In the genomic region with DNA sequence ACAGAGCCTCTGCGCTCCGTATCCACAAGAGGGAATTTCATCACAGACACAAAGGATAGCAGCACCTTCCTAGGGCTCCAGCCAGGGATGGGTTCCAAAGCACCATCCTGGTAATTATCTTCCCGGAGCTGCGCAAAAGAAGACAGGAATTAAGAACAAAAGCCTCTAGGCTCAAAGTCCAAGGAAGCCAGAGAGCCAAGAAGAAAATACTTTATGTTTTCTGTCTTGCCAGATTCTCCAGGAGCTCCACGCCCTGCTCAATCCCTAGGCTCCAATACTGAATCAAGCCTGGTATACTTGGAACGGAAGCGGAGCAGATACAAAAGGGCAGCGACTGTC, we compare ENCODE assay signal across 10 mouse cellular contexts. TPM values are rescaled to one million over a fixed set of nuclear protein-coding genes. Genes with fewer than 3 reads are reported as not detected.
DNase-seq lines count a peak whose midpoint lies in the region; ATAC-seq and TF ChIP-seq lines count a peak whose summit lies in the region.
"Had no signal": no experiment of that assay in that cellular context is flagged by ENCODE, and none has a peak within 500 bp of the region (broad histone marks: within the 10 kb centered on the region; RNA-seq: fewer than 3 reads in every experiment).

No protein-coding gene starts in this region.

- no peak overlapping the region for H3K27ac ChIP-seq in hindbrain, embryonic 11.5 days (ENCODE audit: low read depth, low read length)
- H3K27ac ChIP-seq in hindbrain, postnatal 0 days, result no peak overlapping the region
- peak overlapping the region; percentile 29 for H3K27ac ChIP-seq in ES-Bruce4 (ENCODE audit: insufficient read depth, low read length)
- H3K27ac ChIP-seq in embryonic facial prominence, embryonic 14.5 days (replicated peaks; ENCODE audit: low read depth, low read length), result peak overlapping the region; percentile 44
- peak overlapping the region; percentile 39; the same call in 1 of the 2 replicates for H3K27ac ChIP-seq in midbrain, embryonic 12.5 days (replicated peaks)

- H3K9ac ChIP-seq in hindbrain, embryonic 11.5 days (ENCODE audit: low read depth, low read length), result 0 out of 2 replicates have a peak overlapping the region, but pooled peaks have one; percentile 4
- H3K9ac ChIP-seq in hindbrain, postnatal 0 days (replicated peaks; ENCODE audit: low read length), result no peak overlapping the region
- H3K9ac ChIP-seq in ES-Bruce4 (ENCODE audit: low read depth, poor library complexity, severe bottlenecking), result peak overlapping the region; percentile 42
- peak overlapping the region; percentile 30; the same call in 1 of the 2 replicates for H3K9ac ChIP-seq in embryonic facial prominence, embryonic 14.5 days (ENCODE audit: low read depth, low read length)
- 0 out of 2 replicates have a peak overlapping the region, but pooled peaks have one; percentile 7 for H3K9ac ChIP-seq in midbrain, embryonic 12.5 days (replicated peaks)

- no peak overlapping the region for H3K4me3 ChIP-seq in hindbrain, embryonic 11.5 days (ENCODE audit: low read depth, low read length)
- H3K4me3 ChIP-seq in hindbrain, postnatal 0 days (ENCODE audit: low read length), result no peak overlapping the region
- peak overlapping the region; percentile 13 for H3K4me3 ChIP-seq in ES-Bruce4 (ENCODE audit: low read depth, low read length)
- no peak overlapping the region for H3K4me3 ChIP-seq in embryonic facial prominence, embryonic 14.5 days (ENCODE audit: low read depth, low read length)
- H3K4me3 ChIP-seq in midbrain, embryonic 12.5 days, result no peak overlapping the region
- H3K4me3 ChIP-seq: erythroblast, embryonic 14.5 days had no signal

- no peak overlapping the region for H3K4me2 ChIP-seq in hindbrain, embryonic 11.5 days (replicated peaks; ENCODE audit: low read depth, low read length)
- H3K4me2 ChIP-seq in hindbrain, postnatal 0 days (ENCODE audit: low read depth, low read length), result no peak overlapping the region
- H3K4me2 ChIP-seq in embryonic facial prominence, embryonic 14.5 days (ENCODE audit: low read depth, low read length), result no peak overlapping the region
- H3K4me2 ChIP-seq in midbrain, embryonic 12.5 days (replicated peaks), result no peak overlapping the region

- no peak for TF ChIP-seq CTCF in hindbrain, postnatal 0 days (IDR thresholded peaks at IDR 0.05; ENCODE audit: low read depth)
- TF ChIP-seq CTCF in ES-Bruce4 (IDR thresholded peaks at IDR 0.05; ENCODE audit: low read depth, low read length), result no peak

- no peak for TF ChIP-seq POLR2A in ES-Bruce4 (IDR thresholded peaks at IDR 0.05; ENCODE audit: insufficient read depth, low read length)

- H3K4me1 ChIP-seq in hindbrain, embryonic 11.5 days (replicated peaks; ENCODE audit: control insufficient read depth, insufficient read depth, low read length), result peaks cover 13% of the 10 kb centered on the region
- peaks cover 38% of the 10 kb centered on the region for H3K4me1 ChIP-seq in hindbrain, postnatal 0 days (ENCODE audit: insufficient read depth, low read length)
- H3K4me1 ChIP-seq in ES-Bruce4 (ENCODE audit: control insufficient read depth, insufficient read depth, low read length), result peaks cover 5% of the 10 kb centered on the region
- H3K4me1 ChIP-seq in embryonic facial prominence, embryonic 14.5 days (ENCODE audit: control insufficient read depth, insufficient read depth, low read length), result peaks cover 51% of the 10 kb centered on the region
- H3K4me1 ChIP-seq in midbrain, embryonic 12.5 days, result peaks cover 58% of the 10 kb centered on the region

- 74% methylated on average over 8 of the region's 8 CpGs for WGBS in hindbrain, embryonic 11.5 days
- 57% methylated on average over 8 of the region's 8 CpGs for WGBS in hindbrain, postnatal 0 days
- 51% methylated on average over 8 of the region's 8 CpGs for WGBS in embryonic facial prominence, embryonic 14.5 days
- 54% methylated on average over 8 of the region's 8 CpGs for WGBS in midbrain, embryonic 12.5 days

- no peak for ATAC-seq in hindbrain, embryonic 11.5 days (ENCODE audit: low FRiP score)
- ATAC-seq in hindbrain, postnatal 0 days, result no peak
- no peak for ATAC-seq in embryonic facial prominence, embryonic 14.5 days (ENCODE audit: low read depth)
- no peak for ATAC-seq in midbrain, embryonic 12.5 days (ENCODE audit: low FRiP score, low read depth)

- no peaks in the 10 kb centered on the region for H3K36me3 ChIP-seq in hindbrain, embryonic 11.5 days (ENCODE audit: control insufficient read depth, insufficient read depth, low read length)
- no peaks in the 10 kb centered on the region for H3K36me3 ChIP-seq in hindbrain, postnatal 0 days (ENCODE audit: insufficient read depth, low read length)
- H3K36me3 ChIP-seq in ES-Bruce4 (ENCODE audit: control insufficient read depth, insufficient read depth, low read length, poor library complexity, severe bottlenecking), result no peaks in the 10 kb centered on the region
- no peaks in the 10 kb centered on the region for H3K36me3 ChIP-seq in embryonic facial prominence, embryonic 14.5 days (ENCODE audit: control insufficient read depth, insufficient read depth, low read length)
- no peaks in the 10 kb centered on the region for H3K36me3 ChIP-seq in midbrain, embryonic 12.5 days

- DNase-seq in hindbrain, embryonic 11.5 days (ENCODE audit: low spot score), result no peak
- no peak for DNase-seq in hindbrain, postnatal 0 days (ENCODE audit: low spot score)
- no peak for DNase-seq in embryonic facial prominence, embryonic 14.5 days (ENCODE audit: low spot score)
- DNase-seq in adrenal gland, adult (ENCODE audit: inconsistent age in 2 of 2, low spot score in 1 of 2), result no peak
- no peak for DNase-seq in cerebellum, postnatal 36 days
- DNase-seq: adrenal gland, postnatal 10 days; cerebellum, adult 2 months had no signal

- H3K9me3 ChIP-seq in hindbrain, embryonic 11.5 days (ENCODE audit: control insufficient read depth, low read length), result no peaks in the 10 kb centered on the region
- H3K9me3 ChIP-seq in hindbrain, postnatal 0 days (ENCODE audit: low read length), result no peaks in the 10 kb centered on the region
- no peaks in the 10 kb centered on the region for H3K9me3 ChIP-seq in ES-Bruce4 (replicated peaks; ENCODE audit: control insufficient read depth, insufficient read depth, low read length, poor library complexity, severe bottlenecking)
- no peaks in the 10 kb centered on the region for H3K9me3 ChIP-seq in embryonic facial prominence, embryonic 14.5 days (ENCODE audit: control insufficient read depth, low read length)
- no peaks in the 10 kb centered on the region for H3K9me3 ChIP-seq in midbrain, embryonic 12.5 days

- H3K27me3 ChIP-seq in hindbrain, embryonic 11.5 days (ENCODE audit: control insufficient read depth, insufficient read depth, low read length), result no peaks in the 10 kb centered on the region
- H3K27me3 ChIP-seq in hindbrain, postnatal 0 days (ENCODE audit: insufficient read depth, low read length), result no peaks in the 10 kb centered on the region
- H3K27me3 ChIP-seq in ES-Bruce4 (ENCODE audit: control insufficient read depth, insufficient read depth, low read length, poor library complexity, severe bottlenecking), result no peaks in the 10 kb centered on the region
- H3K27me3 ChIP-seq in embryonic facial prominence, embryonic 14.5 days (replicated peaks; ENCODE audit: control insufficient read depth, insufficient read depth, low read length), result no peaks in the 10 kb centered on the region
- H3K27me3 ChIP-seq in midbrain, embryonic 12.5 days, result peaks cover 21% of the 10 kb centered on the region

- TF ChIP-seq EP300 in ES-Bruce4 (IDR thresholded peaks at IDR 0.05; ENCODE audit: insufficient read depth, low read depth, low read length), result no peak

RNA-seq across cellular contexts. Expression of gene Irf2bpl, which starts 54.4 kb away (rescaled TPM):
- 16.0 and 21.3 TPM in 2 replicates for polyA plus RNA-seq in hindbrain, embryonic 11.5 days (2014; fragmentation: Nextera tagmentation; extraction: Ambion mirVana)
- total RNA-seq in hindbrain, postnatal 0 days (2014; rRNA removed), result 146 and 159 TPM in 2 replicates
- polyA plus RNA-seq in hindbrain, postnatal 0 days (2015; fragmentation: Nextera tagmentation; extraction: Ambion mirVana), result 59.4 and 66.9 TPM in 2 replicates
- 37.9 and 40.3 TPM in 2 replicates for polyA plus RNA-seq in ES-Bruce4 (2011; ENCODE audit: insufficient read depth, insufficient read length, low read depth, missing spikeins)
- polyA plus RNA-seq in embryonic facial prominence, embryonic 14.5 days (2014; fragmentation: Nextera tagmentation; extraction: Ambion mirVana), result 33.5 and 33.8 TPM in 2 replicates
- polyA plus RNA-seq in midbrain, embryonic 12.5 days (2016; fragmentation: Nextera tagmentation; extraction: Ambion mirVana), result 74.0 and 76.0 TPM in 2 replicates

Comparison
In these comparisons a context has a peak if more than half of its experiments do, and no peak if none do; other contexts are left out.
1. H3K27ac ChIP-seq: peak in ES-Bruce4 (single experiment), embryonic facial prominence, embryonic 14.5 days (single experiment) and midbrain, embryonic 12.5 days (single experiment); none in hindbrain, embryonic 11.5 days (single experiment) and hindbrain, postnatal 0 days (single experiment).